Mouse (Mus musculus): ENCODE data around the gene Stag1.

The Stag1 gene

GRCm38 (mm10) chr9:100605522-100605921, 7.9 kb downstream of the Stag1 start:
- DNase-seq (ENCODE audit: low spot score in 2 of 2) = no peak

GRCm38 (mm10) chr9:100605985-100606554, 8.5 kb downstream of the Stag1 start:
- peak in 1 of 2 experiments; percentile 13 for DNase-seq (ENCODE audit: low spot score in 2 of 2)

GRCm38 (mm10) chr9:100613501-100614071, 16.0 kb downstream of the Stag1 start:
- DNase-seq (ENCODE audit: low spot score in 2 of 2) = no peak

- peak in 1 of 2 experiments; percentile 16 for DNase-seq (ENCODE audit: low spot score in 2 of 2)
Observed at GRCm38 (mm10) chr9:100616947-100617346, 19.3 kb downstream of the Stag1 start.

- no peak for DNase-seq (ENCODE audit: low spot score in 2 of 2)
Observed at GRCm38 (mm10) chr9:100626258-100626657, 28.7 kb downstream of the Stag1 start.

GRCm38 (mm10) chr9:100640754-100641153, 43.2 kb downstream of the Stag1 start:
- no peak for DNase-seq (ENCODE audit: low spot score in 2 of 2)

GRCm38 (mm10) chr9:100641391-100642085, 43.9 kb downstream of the Stag1 start:
- no peak for DNase-seq (ENCODE audit: low spot score in 2 of 2)

GRCm38 (mm10) chr9:100642186-100642839, 44.7 kb downstream of the Stag1 start:
- DNase-seq (ENCODE audit: low spot score in 2 of 2) = no peak

- DNase-seq (ENCODE audit: low spot score in 2 of 2) = peak; percentile 98 to 99
Observed at GRCm38 (mm10) chr9:100642840-100643697, 45.5 kb downstream of the Stag1 start.

GRCm38 (mm10) chr9:100644071-100644771, 46.6 kb downstream of the Stag1 start:
- DNase-seq (ENCODE audit: low spot score in 2 of 2) = peak; percentile 44 to 58

- no peak for DNase-seq (ENCODE audit: low spot score in 2 of 2)
Observed at GRCm38 (mm10) chr9:100645026-100645940, 47.7 kb downstream of the Stag1 start.

- DNase-seq (ENCODE audit: low spot score in 2 of 2) = no peak
Observed at GRCm38 (mm10) chr9:100646276-100646675, 48.7 kb downstream of the Stag1 start.

GRCm38 (mm10) chr9:100647774-100648323, 50.3 kb downstream of the Stag1 start:
- no peak for DNase-seq (ENCODE audit: low spot score in 2 of 2)

- no peak for DNase-seq (ENCODE audit: low spot score in 2 of 2)
Observed at GRCm38 (mm10) chr9:100654104-100654503, 56.5 kb downstream of the Stag1 start.

GRCm38 (mm10) chr9:100656058-100656457, 58.5 kb downstream of the Stag1 start:
- DNase-seq (ENCODE audit: low spot score in 2 of 2) = no peak

GRCm38 (mm10) chr9:100660587-100660986, 63.0 kb downstream of the Stag1 start:
- no peak for DNase-seq (ENCODE audit: low spot score in 2 of 2)

GRCm38 (mm10) chr9:100663473-100664134, 66.0 kb downstream of the Stag1 start:
- DNase-seq (ENCODE audit: low spot score in 2 of 2) = no peak

GRCm38 (mm10) chr9:100670151-100670550, 72.6 kb downstream of the Stag1 start:
- DNase-seq (ENCODE audit: low spot score in 2 of 2) = no peak

- no peak for DNase-seq (ENCODE audit: low spot score in 2 of 2)
Observed at GRCm38 (mm10) chr9:100679036-100679435, 81.4 kb downstream of the Stag1 start.
